Mouse (Mus musculus) brain, embryonic 14.5 days (tissue): ENCODE measurements around the gene Piezo1.

Source experiments
- CTCF ChIP-seq: fragments of 200-500 bp; IDR thresholded peaks from 2 replicates; pipeline ENCODE4 v1.5.1; 2012; ENCODE audit warnings: inconsistent platforms, mild to moderate bottlenecking, moderate library complexity, borderline replicate concordance; ENCODE audit not compliant: insufficient read depth, insufficient read length; ENCODE audit errors: extremely low read depth
- POLR2A ChIP-seq: fragments of 200-500 bp; IDR thresholded peaks from 2 replicates; pipeline ENCODE4 v1.6.1; 2012; ENCODE audit warnings: mild to moderate bottlenecking, inconsistent platforms, borderline replicate concordance; ENCODE audit not compliant: poor library complexity, insufficient read depth, insufficient read length, severe bottlenecking; ENCODE audit errors: extremely low read depth

DNA sequence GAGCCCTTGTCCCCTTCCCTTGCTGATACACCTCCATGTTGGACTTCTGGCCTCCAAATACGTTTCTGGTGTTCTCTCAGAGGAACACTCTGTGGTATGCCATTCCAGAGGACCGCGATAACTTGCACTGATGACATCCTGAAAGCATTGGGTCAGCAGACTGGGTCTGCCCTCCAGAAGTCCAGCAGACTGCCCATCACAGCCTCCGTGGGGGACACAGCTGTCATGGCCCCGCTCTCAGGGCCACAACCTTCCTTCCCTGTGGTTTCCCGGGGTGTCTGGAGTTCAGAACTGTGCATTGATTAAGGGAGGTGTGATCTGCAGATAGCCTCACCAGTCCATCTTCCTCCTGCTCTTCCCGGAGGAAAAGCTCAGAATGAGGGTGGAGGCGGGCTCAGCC lies 88.6 kb downstream of the Piezo1 start:
- TF ChIP-seq CTCF: no peak
- TF ChIP-seq POLR2A: no peak
